Mouse (Mus musculus): ENCODE measurements around the gene Fam71e1.

Fam71e1 gene

GRCm38 (mm10) chr7:44495992-44496770 lies at the start of gene Fam71e1, which contains the start of gene Emc10:
Fam71e1 (plus strand) TSS chr7:44496581.
Emc10 (minus strand) TSS chr7:44496529.
- peak; percentile 98 for DNase-seq (ENCODE audit: low read depth, low spot score)

DNA sequence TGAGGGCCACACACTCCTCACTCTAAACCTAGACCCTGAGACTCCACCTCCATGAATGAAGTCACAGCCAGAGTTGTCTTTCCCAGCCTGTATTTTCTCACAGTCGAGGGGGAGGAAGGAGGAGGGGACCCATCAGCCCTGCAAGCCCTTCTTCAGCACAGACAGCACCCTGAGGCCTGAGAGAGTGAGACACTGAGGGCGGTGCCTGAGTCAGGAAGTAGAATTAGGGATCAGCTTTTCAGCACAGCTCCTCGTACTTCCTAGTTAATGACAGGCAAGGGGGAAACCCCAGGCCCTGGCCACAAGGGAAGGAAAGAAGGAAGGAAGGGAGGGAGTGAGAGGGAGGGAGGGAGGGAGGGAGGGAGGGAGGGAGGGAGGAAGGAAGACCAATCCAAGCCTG lies 43.1 kb upstream of the Fam71e1 start:
- DNase-seq (ENCODE audit: low read depth, low spot score): no peak

DNA sequence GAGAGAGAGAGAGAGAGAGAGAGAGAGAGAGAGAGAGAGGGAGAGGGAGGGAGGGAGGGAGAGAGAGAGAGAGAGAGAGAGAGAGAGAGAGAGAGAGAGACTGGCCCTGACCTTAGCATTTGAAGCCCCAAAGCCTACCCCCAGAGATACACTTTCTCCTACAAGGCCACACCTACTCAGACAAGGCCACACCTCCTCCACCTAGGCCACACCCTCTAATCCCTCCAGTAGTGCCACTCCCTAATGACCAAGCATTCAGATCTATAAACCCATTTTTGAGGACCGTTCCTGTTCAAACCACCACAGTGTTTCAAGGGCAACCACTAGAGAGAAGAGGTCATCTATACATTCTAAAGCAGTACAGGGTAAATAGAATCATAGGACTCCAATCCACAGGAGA lies 40.1 kb upstream of the Fam71e1 start:
- DNase-seq (ENCODE audit: low read depth, low spot score): no peak

GRCm38 (mm10) chr7:44460067-44460466 lies 36.3 kb upstream of the Fam71e1 start:
- DNase-seq (ENCODE audit: low read depth, low spot score): no peak

DNA sequence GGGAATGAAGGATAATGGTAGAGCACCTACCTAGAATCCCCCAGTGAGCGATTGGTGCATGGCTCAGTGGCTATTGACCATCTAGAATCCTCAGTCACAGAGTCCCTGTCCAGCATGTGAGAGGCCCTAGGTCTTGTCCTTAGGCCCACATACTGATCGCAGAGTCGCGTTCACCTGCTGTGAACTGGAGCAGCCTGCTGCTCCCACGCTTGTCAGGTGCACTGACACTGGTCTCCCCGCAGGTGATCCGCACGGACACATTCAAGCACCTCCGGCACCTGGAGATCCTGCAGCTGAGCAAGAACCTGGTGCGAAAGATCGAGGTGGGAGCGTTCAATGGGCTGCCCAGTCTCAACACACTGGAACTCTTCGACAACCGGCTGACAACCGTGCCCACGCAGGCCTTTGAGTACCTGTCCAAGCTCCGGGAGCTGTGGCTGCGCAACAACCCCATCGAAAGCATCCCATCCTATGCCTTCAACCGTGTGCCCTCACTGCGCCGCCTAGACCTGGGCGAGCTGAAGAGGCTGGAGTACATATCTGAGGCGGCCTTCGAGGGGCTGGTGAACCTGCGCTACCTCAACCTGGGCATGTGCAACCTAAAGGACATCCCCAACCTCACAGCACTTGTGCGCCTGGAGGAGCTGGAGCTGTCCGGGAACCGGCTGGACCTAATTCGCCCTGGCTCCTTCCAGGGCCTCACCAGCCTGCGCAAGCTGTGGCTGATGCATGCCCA lies 35.4 kb upstream of the Fam71e1 start:
- DNase-seq (ENCODE audit: low read depth, low spot score): no peak

- DNase-seq (ENCODE audit: low read depth, low spot score): no peak
These were observed 34.7 kb upstream of the Fam71e1 start for GRCm38 (mm10) chr7:44461503-44462217.

- DNase-seq (ENCODE audit: low read depth, low spot score): no peak
These were observed 33.9 kb upstream of the Fam71e1 start for GRCm38 (mm10) chr7:44462218-44463055.

- no peak for DNase-seq (ENCODE audit: low read depth, low spot score)
These were observed 33.3 kb upstream of the Fam71e1 start for GRCm38 (mm10) chr7:44463056-44463425.

DNA sequence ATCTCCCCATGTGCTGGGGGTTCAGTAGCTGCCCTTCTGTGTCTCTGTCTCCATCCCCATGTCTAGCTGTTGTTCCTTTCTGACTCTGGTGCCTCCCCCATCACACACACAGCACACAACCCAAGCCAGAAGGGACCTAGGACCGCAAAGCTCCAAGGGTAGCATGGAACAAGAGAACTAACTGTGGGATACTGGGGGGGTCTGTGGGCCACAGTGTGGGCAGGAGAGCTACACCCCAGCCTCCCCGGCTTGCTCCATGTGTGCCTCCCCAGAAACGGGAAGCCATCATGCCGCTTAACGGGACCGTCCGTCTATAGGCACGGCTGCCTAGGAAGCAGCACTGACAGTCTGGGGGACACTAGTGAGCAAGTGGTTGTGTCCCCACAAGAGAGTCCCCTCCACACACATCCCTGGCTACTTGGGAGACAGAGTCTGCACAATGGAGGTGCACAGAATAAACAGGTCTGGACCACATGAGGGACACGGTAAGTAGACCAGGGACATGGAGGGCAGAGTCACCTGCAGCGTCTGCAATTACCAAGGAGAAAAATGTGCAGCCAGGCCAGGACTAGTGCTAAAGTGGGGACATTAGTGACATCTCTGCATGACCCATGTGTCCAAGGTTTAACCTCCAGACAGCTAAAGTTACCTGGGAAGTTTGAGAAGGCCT lies 32.7 kb upstream of the Fam71e1 start:
- no peak for DNase-seq (ENCODE audit: low read depth, low spot score)

GRCm38 (mm10) chr7:44464511-44464910 lies 31.9 kb upstream of the Fam71e1 start:
- DNase-seq (ENCODE audit: low read depth, low spot score): no peak

DNA sequence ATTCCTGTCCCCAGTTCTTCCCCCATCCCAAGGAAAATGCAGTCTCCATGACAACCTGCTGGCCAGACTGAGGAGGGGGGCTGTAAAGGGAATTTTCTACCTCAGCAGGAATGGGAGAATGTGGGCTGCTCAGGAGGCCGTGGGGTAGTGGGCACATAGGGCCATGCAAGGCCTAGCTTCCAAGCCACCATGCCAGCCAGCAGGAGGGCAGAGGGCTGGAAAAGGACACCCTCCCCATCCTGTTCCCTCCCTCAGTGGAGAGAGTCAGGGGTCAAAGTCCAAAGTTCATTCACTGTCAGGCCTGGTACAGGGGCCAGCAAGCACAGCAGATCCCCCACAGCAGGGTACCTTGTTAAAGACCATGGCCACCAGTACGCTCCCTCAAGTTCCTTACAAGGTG lies 31.3 kb upstream of the Fam71e1 start, which contains the start of gene Aspdh:
Gene Aspdh, plus strand, starts transcription at position 281 of the 400 bp plus-strand sequence.
- no peak for DNase-seq (ENCODE audit: low read depth, low spot score)

GRCm38 (mm10) chr7:44466006-44466887 lies 30.1 kb upstream of the Fam71e1 start:
- DNase-seq (ENCODE audit: low read depth, low spot score): no peak

GRCm38 (mm10) chr7:44466888-44467311 lies 29.5 kb upstream of the Fam71e1 start:
- DNase-seq (ENCODE audit: low read depth, low spot score): no peak

GRCm38 (mm10) chr7:44467811-44468411 lies 28.5 kb upstream of the Fam71e1 start, which contains the start of gene Josd2:
Josd2 (plus strand) TSS chr7:44467980.
- DNase-seq (ENCODE audit: low read depth, low spot score): peak; percentile 97

- DNase-seq (ENCODE audit: low read depth, low spot score): no peak
These were observed 27.6 kb upstream of the Fam71e1 start for GRCm38 (mm10) chr7:44468644-44469285.

DNA sequence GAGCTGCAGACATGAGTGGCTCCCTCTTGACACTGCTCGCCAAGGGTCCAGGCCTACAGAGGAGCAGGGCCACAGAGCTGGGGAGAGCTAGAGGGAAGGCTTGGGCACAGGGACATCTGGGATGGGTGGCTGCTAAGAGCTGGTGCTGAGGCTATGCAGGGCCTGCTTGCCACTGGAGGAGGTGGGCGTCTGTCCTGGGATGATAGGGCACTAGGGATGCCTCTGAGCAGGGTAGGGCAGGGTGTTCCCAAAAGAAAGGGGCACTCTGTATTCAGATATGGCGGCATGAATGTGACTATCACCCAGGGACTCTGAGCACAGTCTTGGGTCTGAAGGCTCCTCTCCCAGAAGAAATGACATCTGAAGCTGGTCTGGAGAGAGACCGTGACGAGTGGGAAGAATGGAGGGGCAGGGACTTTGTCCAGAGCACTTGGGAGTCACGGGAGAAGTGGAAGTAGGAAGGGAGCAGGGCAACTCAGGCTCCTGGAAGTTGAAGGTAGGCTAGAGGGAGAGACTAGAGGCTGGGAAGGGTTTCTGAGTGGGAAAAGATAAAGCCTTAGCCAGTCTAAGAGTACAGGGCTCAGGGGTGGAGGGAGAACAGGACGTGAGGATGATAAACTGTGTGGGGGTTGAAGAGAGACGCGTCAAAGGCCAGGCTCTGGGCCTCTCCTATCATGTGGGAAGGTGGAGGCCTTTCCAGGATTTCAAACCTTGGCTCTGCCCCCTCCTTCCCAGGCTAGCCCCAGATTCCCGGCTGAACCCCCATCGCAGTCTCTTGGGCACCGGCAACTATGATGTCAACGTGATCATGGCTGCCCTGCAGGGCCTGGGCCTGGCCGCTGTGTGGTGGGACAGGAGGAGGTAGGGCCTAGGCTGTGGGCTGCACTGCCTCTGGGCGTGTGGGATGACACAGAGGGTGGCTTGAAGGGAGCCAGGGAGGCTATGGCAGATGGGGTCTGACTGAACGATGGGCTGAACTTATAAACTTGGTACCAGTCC lies 26.4 kb upstream of the Fam71e1 start:
- DNase-seq (ENCODE audit: low read depth, low spot score): no peak

Data from brain, embryonic 18.5 days (tissue).